Mouse (Mus musculus) embryonic facial prominence, embryonic 14.5 days (tissue): ENCODE data around the gene Gm20390. TPM values are rescaled to one million over a fixed set of nuclear protein-coding genes. Genes with fewer than 3 reads are reported as not detected.

Experiments used
- ATAC-seq: fragments of 200-750 bp; cut with Nextera tagmentation; 2 replicates; pipeline ENCODE4 v1.8.0; 2017; ENCODE audit warnings: low read depth, moderate number of reproducible peaks, moderate TSS enrichment
- DNase-seq: peaks from one replicate; pipeline ENCODE4 v3.0.0-alpha.2; 2015; ENCODE audit warnings: low spot score
- H3K27ac ChIP-seq: fragments of 300-500 bp; sonication (generic); replicated peaks from 2 replicates; pipeline ENCODE4 v1.5.1; 2014; ENCODE audit warnings: low read depth, mild to moderate bottlenecking, low read length, moderate library complexity
- H3K27me3 ChIP-seq: fragments of 300-500 bp; sonication (generic); replicated peaks from 2 replicates; pipeline ENCODE4 v1.6.1; 2014; ENCODE audit warnings: low read length; ENCODE audit not compliant: control insufficient read depth, insufficient read depth
- H3K36me3 ChIP-seq: fragments of 300-500 bp; sonication (generic); 2 replicates; pipeline ENCODE4 v1.6.1; 2014; ENCODE audit warnings: low read length, mixed read lengths; ENCODE audit not compliant: control insufficient read depth, insufficient read depth
- H3K4me1 ChIP-seq: fragments of 300-500 bp; sonication (generic); 2 replicates; pipeline ENCODE4 v1.6.1; 2014; ENCODE audit warnings: antibody characterized with exemption, low read length; ENCODE audit not compliant: control insufficient read depth, insufficient read depth
- H3K4me2 ChIP-seq: fragments of 300-500 bp; sonication (generic); 2 replicates; pipeline ENCODE4 v1.6.1; 2014; ENCODE audit warnings: low read depth, mild to moderate bottlenecking, low read length, moderate library complexity, mixed read lengths
- H3K4me3 ChIP-seq: fragments of 300-500 bp; sonication (generic); 2 replicates; pipeline ENCODE4 v1.5.1; 2014; ENCODE audit warnings: low read depth, mild to moderate bottlenecking, low read length
- H3K9ac ChIP-seq: fragments of 300-500 bp; sonication (generic); 2 replicates; pipeline ENCODE4 v1.6.1; 2014; ENCODE audit warnings: low read depth, mild to moderate bottlenecking, low read length, moderate library complexity, mixed read lengths
- H3K9me3 ChIP-seq: fragments of 300-500 bp; sonication (generic); 2 replicates; pipeline ENCODE4 v1.6.1; 2016; ENCODE audit warnings: low read length; ENCODE audit not compliant: control insufficient read depth
- WGBS: fragments of 180-500 bp; shearing (Covaris S2); extraction: QIAGEN DNeasy Blood & Tissue Kit; methylation state at CpG from one replicate; pipeline ENCODE4 v1.1.7; 2014; 5-methylcytosine and 5-hydroxymethylcytosine counted together
- polyA plus RNA-seq: library from polyadenylated mRNA; unstranded; fragments of >200 nt; fragmentation: Nextera tagmentation; extraction: Ambion mirVana; gene quantifications from 2 replicates; pipeline ENCODE4 v1.2.1, GENCODE M21; 2014

The Gm20390 gene
- polyA plus RNA-seq, 1 experiment from 2014 or later: 365 TPM

- no peaks in the 10 kb centered on the region for H3K27me3 ChIP-seq
- H3K9ac ChIP-seq: peak overlapping the region; percentile 82
- H3K36me3 ChIP-seq: no peaks in the 10 kb centered on the region
- WGBS: 60% methylated on average over 5 of the region's 5 CpGs
- peak overlapping the region; percentile 83 for H3K4me2 ChIP-seq
- peaks cover 16% of the 10 kb centered on the region for H3K4me1 ChIP-seq
- H3K9me3 ChIP-seq: no peaks in the 10 kb centered on the region
- H3K27ac ChIP-seq: peak overlapping the region; percentile 98
- H3K4me3 ChIP-seq: peak overlapping the region; percentile 91
- DNase-seq (no peak), ATAC-seq (no peak)
These were observed 26.4 kb upstream of the Gm20390 start for GRCm38 (mm10) chr11:93994531-93994930.

GRCm38 (mm10) chr11:93988328-93989062 lies 20.4 kb upstream of the Gm20390 start:
- ATAC-seq (no peak), DNase-seq (peak; percentile 32)
- Histone ChIP-seq H3K9me3 (no peaks in the 10 kb centered on the region), H3K27me3 (no peaks in the 10 kb centered on the region), H3K27ac (peak overlapping the region; percentile 72), H3K36me3 (no peaks in the 10 kb centered on the region), H3K4me3 (no peak overlapping the region), H3K4me2 (no peak overlapping the region), H3K9ac (no peak overlapping the region), H3K4me1 (peaks cover 4% of the 10 kb centered on the region; the same call in 1 of the 2 replicates)
- 50% methylated on average over 12 of the region's 12 CpGs for WGBS

GRCm38 (mm10) chr11:93987625-93988327 lies 19.7 kb upstream of the Gm20390 start:
- no peaks in the 10 kb centered on the region for H3K36me3 ChIP-seq
- H3K27me3 ChIP-seq: no peaks in the 10 kb centered on the region
- no peaks in the 10 kb centered on the region for H3K9me3 ChIP-seq
- H3K4me2 ChIP-seq: no peak overlapping the region
- WGBS: 73% methylated on average over 8 of the region's 8 CpGs
- ATAC-seq: no peak
- H3K27ac ChIP-seq: peak overlapping the region; percentile 72
- peaks cover 4% of the 10 kb centered on the region; the same call in 1 of the 2 replicates for H3K4me1 ChIP-seq
- H3K4me3 ChIP-seq: no peak overlapping the region
- no peak overlapping the region for H3K9ac ChIP-seq
- no peak for DNase-seq

GRCm38 (mm10) chr11:93987026-93987425 lies 18.9 kb upstream of the Gm20390 start:
- H3K4me3 ChIP-seq: no peak overlapping the region
- no peaks in the 10 kb centered on the region for H3K36me3 ChIP-seq
- H3K27ac ChIP-seq: peak overlapping the region; percentile 72; the same call in 1 of the 2 replicates
- H3K27me3 ChIP-seq: no peaks in the 10 kb centered on the region
- H3K9ac ChIP-seq: no peak overlapping the region
- H3K9me3 ChIP-seq: no peaks in the 10 kb centered on the region
- ATAC-seq (no peak), DNase-seq (no peak)
- no peak overlapping the region for H3K4me2 ChIP-seq
- 76% methylated on average over 4 of the region's 4 CpGs for WGBS
- peaks cover 4% of the 10 kb centered on the region; the same call in 1 of the 2 replicates for H3K4me1 ChIP-seq

GRCm38 (mm10) chr11:93986298-93986697 lies 18.2 kb upstream of the Gm20390 start:
- Histone ChIP-seq H3K27ac (no peak overlapping the region), H3K9ac (no peak overlapping the region), H3K9me3 (no peaks in the 10 kb centered on the region), H3K4me1 (peaks cover 4% of the 10 kb centered on the region; the same call in 1 of the 2 replicates), H3K36me3 (no peaks in the 10 kb centered on the region), H3K4me2 (no peak overlapping the region), H3K27me3 (no peaks in the 10 kb centered on the region), H3K4me3 (no peak overlapping the region)
- DNase-seq (no peak), ATAC-seq (no peak)

- H3K36me3 ChIP-seq: no peaks in the 10 kb centered on the region
- no peak overlapping the region for H3K27ac ChIP-seq
- no peak overlapping the region for H3K9ac ChIP-seq
- peaks cover 4% of the 10 kb centered on the region; the same call in 1 of the 2 replicates for H3K4me1 ChIP-seq
- H3K4me2 ChIP-seq: no peak overlapping the region
- no peak overlapping the region for H3K4me3 ChIP-seq
- 81% methylated on average over 5 of the region's 5 CpGs for WGBS
- ATAC-seq: no peak
- no peaks in the 10 kb centered on the region for H3K9me3 ChIP-seq
- DNase-seq: no peak
- no peaks in the 10 kb centered on the region for H3K27me3 ChIP-seq
These were observed 17.2 kb upstream of the Gm20390 start for GRCm38 (mm10) chr11:93985265-93985664.

- no peak for ATAC-seq
- no peak overlapping the region for H3K27ac ChIP-seq
- H3K9ac ChIP-seq: no peak overlapping the region
- H3K36me3 ChIP-seq: no peaks in the 10 kb centered on the region
- H3K9me3 ChIP-seq: no peaks in the 10 kb centered on the region
- H3K4me3 ChIP-seq: no peak overlapping the region
- no peaks in the 10 kb centered on the region for H3K27me3 ChIP-seq
- H3K4me2 ChIP-seq: no peak overlapping the region
- 83% methylated on average over 3 of the region's 3 CpGs for WGBS
- no peak for DNase-seq
- H3K4me1 ChIP-seq: peaks cover 4% of the 10 kb centered on the region; the same call in 1 of the 2 replicates
These were observed 16.5 kb upstream of the Gm20390 start for GRCm38 (mm10) chr11:93984619-93985018.

- Histone ChIP-seq H3K9me3 (no peaks in the 10 kb centered on the region), H3K4me1 (no peaks in the 10 kb centered on the region), H3K4me3 (no peak overlapping the region), H3K27me3 (no peaks in the 10 kb centered on the region), H3K4me2 (no peak overlapping the region), H3K27ac (no peak overlapping the region), H3K36me3 (no peaks in the 10 kb centered on the region), H3K9ac (no peak overlapping the region)
- ATAC-seq (no peak), DNase-seq (no peak)
- 46% methylated on average over 6 of the region's 6 CpGs for WGBS
These were observed 11.5 kb upstream of the Gm20390 start for GRCm38 (mm10) chr11:93979502-93980049.
